Mouse (Mus musculus) liver, embryonic 14.5 days (tissue): ENCODE data around the gene Hoxb6. TPM values are rescaled to one million over a fixed set of nuclear protein-coding genes. Genes with fewer than 3 reads are reported as not detected.

ENCODE experiments used
- ATAC-seq: fragments of 200-750 bp; cut with Nextera tagmentation; 2 replicates; pipeline ENCODE4 v1.8.0; 2017; ENCODE audit warnings: moderate number of reproducible peaks, mild to moderate bottlenecking, moderate library complexity; ENCODE audit not compliant: insufficient read depth
- DNase-seq, 3 experiments: peaks; one replicate each; pipeline ENCODE4 v3.0.0-alpha.2; 2012 to 2013; ENCODE audit warnings: low read depth in 3 of 3, low spot score in 3 of 3
- H3K27ac ChIP-seq: fragments of 300-500 bp; sonication (generic); 2 replicates; pipeline ENCODE4 v1.5.1; 2014; ENCODE audit warnings: moderate library complexity, mild to moderate bottlenecking, control low read depth, inconsistent platforms
- H3K27me3 ChIP-seq: fragments of 300-500 bp; sonication (generic); 2 replicates; pipeline ENCODE4 v1.6.1; 2014; ENCODE audit warnings: mild to moderate bottlenecking, low read length, moderate library complexity; ENCODE audit not compliant: control insufficient read depth, insufficient read depth
- H3K36me3 ChIP-seq: fragments of 300-500 bp; sonication (generic); replicated peaks from 2 replicates; pipeline ENCODE4 v1.6.1; 2014; ENCODE audit warnings: low read depth; ENCODE audit not compliant: control insufficient read depth, insufficient read depth
- H3K4me1 ChIP-seq, 2 experiments: fragments of 200-500 bp in 1 of 2; fragments of 300-500 bp in 1 of 2; sonication (generic) in 1 of 2; replicated peaks; 2 replicates each; pipeline ENCODE4 v1.6.1; 2012 to 2014; ENCODE audit warnings: antibody characterized with exemption in 1 of 2, inconsistent platforms in 1 of 2, low read length in 1 of 2; ENCODE audit not compliant: control insufficient read depth in 2 of 2, insufficient read depth in 2 of 2
- H3K4me2 ChIP-seq: fragments of 300-500 bp; sonication (generic); 2 replicates; pipeline ENCODE4 v1.6.1; 2014; ENCODE audit warnings: low read depth, mild to moderate bottlenecking, control low read depth, moderate library complexity
- H3K4me3 ChIP-seq, 2 experiments: fragments of 200-500 bp in 1 of 2; fragments of 300-500 bp in 1 of 2; sonication (generic) in 1 of 2; 2 replicates each; pipeline ENCODE4 v1.5.1; 2012 to 2014; ENCODE audit warnings: low read depth in 2 of 2, low read length in 2 of 2, mild to moderate bottlenecking in 2 of 2, control low read depth in 1 of 2, inconsistent platforms in 1 of 2, moderate library complexity in 1 of 2; ENCODE audit not compliant: insufficient read depth in 1 of 2
- H3K9ac ChIP-seq: fragments of 300-500 bp; sonication (generic); replicated peaks from 2 replicates; pipeline ENCODE4 v1.6.1; 2014; ENCODE audit warnings: mild to moderate bottlenecking, control low read depth, moderate library complexity
- H3K9me3 ChIP-seq: fragments of 300-500 bp; sonication (generic); 2 replicates; pipeline ENCODE4 v1.6.1; 2016; ENCODE audit warnings: low read length, mixed read lengths; ENCODE audit not compliant: control insufficient read depth
- CTCF ChIP-seq: IDR thresholded peaks from 2 replicates; pipeline ENCODE4 v1.5.1; 2016; ENCODE audit warnings: antibody characterized with exemption, low read depth, control low read depth
- EP300 ChIP-seq: IDR thresholded peaks from 2 replicates; pipeline ENCODE4 v1.6.1; 2016; ENCODE audit warnings: antibody characterized with exemption, low read depth
- WGBS: fragments of 180-500 bp; shearing (Covaris S2); extraction: QIAGEN DNeasy Blood & Tissue Kit; methylation state at CpG from one replicate; pipeline ENCODE4 v1.1.7; 2014; ENCODE audit not compliant: insufficient replicate concordance; 5-methylcytosine and 5-hydroxymethylcytosine counted together
- polyA plus RNA-seq, 2 experiments: library from polyadenylated mRNA; depleted of rRNA in 1 of 2; stranded (reverse) in 1 of 2; unstranded in 1 of 2; fragments of >200 nt; fragmentation: Nextera tagmentation in 1 of 2; extraction: Ambion mirVana in 1 of 2; gene quantifications; 2 replicates each; pipeline versions ENCODE4 v1.2.1 to v1.2.3; 2012 to 2014

The Hoxb6 gene
- polyA plus RNA-seq, 2 experiments = 0.02 TPM; not detected in 1

GRCm38 (mm10) chr11:96324125-96324524, 31.8 kb downstream of the Hoxb6 start:
- DNase-seq = no peak
- ATAC-seq = no peak

GRCm38 (mm10) chr11:96324965-96325364, 32.7 kb downstream of the Hoxb6 start:
- no peaks in the 10 kb centered on the region for H3K9me3 ChIP-seq
- no peak overlapping the region for H3K4me3 ChIP-seq
- no peaks in the 10 kb centered on the region for H3K4me1 ChIP-seq
- ATAC-seq (no peak), DNase-seq (no peak)
- WGBS = 27% methylated on average over 8 of the region's 8 CpGs
- peaks cover 63% of the 10 kb centered on the region for H3K27me3 ChIP-seq
- H3K4me2 ChIP-seq = no peak overlapping the region
- H3K36me3 ChIP-seq = no peaks in the 10 kb centered on the region
- H3K9ac ChIP-seq = no peak overlapping the region
- H3K27ac ChIP-seq = no peak overlapping the region
- no peak for TF ChIP-seq EP300
- TF ChIP-seq CTCF = no peak

More at GRCm38 (mm10) chr11:96324125-96324524, 31.8 kb downstream of the Hoxb6 start:
- 18% methylated on average over 5 of the region's 5 CpGs for WGBS
- H3K36me3 ChIP-seq = no peaks in the 10 kb centered on the region
- H3K9me3 ChIP-seq = no peaks in the 10 kb centered on the region
- no peak overlapping the region for H3K27ac ChIP-seq
- no peaks in the 10 kb centered on the region for H3K4me1 ChIP-seq
- no peak for TF ChIP-seq CTCF
- TF ChIP-seq EP300 = no peak
- H3K4me2 ChIP-seq = no peak overlapping the region
- H3K4me3 ChIP-seq = no peak overlapping the region
- H3K27me3 ChIP-seq = peaks cover 68% of the 10 kb centered on the region
- H3K9ac ChIP-seq = no peak overlapping the region

- WGBS = 47% methylated on average over 22 of the region's 22 CpGs
- Histone ChIP-seq H3K9ac (no peak overlapping the region), H3K4me2 (no peak overlapping the region), H3K4me3 (no peak overlapping the region), H3K27me3 (peaks cover 63% of the 10 kb centered on the region), H3K4me1 (no peaks in the 10 kb centered on the region), H3K36me3 (no peaks in the 10 kb centered on the region), H3K27ac (no peak overlapping the region), H3K9me3 (no peaks in the 10 kb centered on the region)
- ATAC-seq (no peak), DNase-seq (no peak)
- TF ChIP-seq EP300 (no peak), CTCF (no peak)
Observed at GRCm38 (mm10) chr11:96325747-96326212, 33.5 kb downstream of the Hoxb6 start.

GRCm38 (mm10) chr11:96326705-96327104, 34.4 kb downstream of the Hoxb6 start:
- no peak for TF ChIP-seq CTCF
- no peak for ATAC-seq
- H3K27me3 ChIP-seq = peaks cover 64% of the 10 kb centered on the region
- H3K4me1 ChIP-seq = no peaks in the 10 kb centered on the region
- H3K4me3 ChIP-seq = no peak overlapping the region
- no peaks in the 10 kb centered on the region for H3K36me3 ChIP-seq
- no peak for DNase-seq
- H3K9ac ChIP-seq = no peak overlapping the region
- no peaks in the 10 kb centered on the region for H3K9me3 ChIP-seq
- no peak overlapping the region for H3K27ac ChIP-seq
- 43% methylated on average over 12 of the region's 12 CpGs for WGBS
- H3K4me2 ChIP-seq = no peak overlapping the region

GRCm38 (mm10) chr11:96327122-96327521, 34.8 kb downstream of the Hoxb6 start:
- no peaks in the 10 kb centered on the region for H3K9me3 ChIP-seq
- H3K27me3 ChIP-seq = peaks cover 66% of the 10 kb centered on the region
- DNase-seq = no peak
- H3K4me3 ChIP-seq = no peak overlapping the region
- H3K36me3 ChIP-seq = no peaks in the 10 kb centered on the region
- ATAC-seq = no peak
- H3K9ac ChIP-seq = no peak overlapping the region
- no peak overlapping the region for H3K4me2 ChIP-seq
- TF ChIP-seq EP300 = no peak
- no peak for TF ChIP-seq CTCF
- no peak overlapping the region for H3K27ac ChIP-seq
- H3K4me1 ChIP-seq = no peaks in the 10 kb centered on the region
- 41% methylated on average over 7 of the region's 7 CpGs for WGBS
